Mouse (Mus musculus) thymus, adult 2 months (tissue): ENCODE data around the gene Chid1. TPM values are rescaled to one million over a fixed set of nuclear protein-coding genes. Genes with fewer than 3 reads are reported as not detected.

Source experiments
- DNase-seq: peaks from one replicate; pipeline ENCODE4 v3.0.0; 2021
- H3K27ac ChIP-seq: fragments of 200-500 bp; 2 replicates; pipeline ENCODE4 v1.5.1; 2012; ENCODE audit warnings: low read length, control low read depth; ENCODE audit not compliant: control insufficient read depth, insufficient read depth
- H3K27me3 ChIP-seq: fragments of 200-500 bp; 2 replicates; pipeline ENCODE4 v1.6.1; 2012; ENCODE audit warnings: mild to moderate bottlenecking, low read length, moderate library complexity, mixed read lengths; ENCODE audit not compliant: control insufficient read depth, insufficient read depth
- H3K36me3 ChIP-seq: fragments of 200-500 bp; 2 replicates; pipeline ENCODE4 v1.6.1; 2012; ENCODE audit warnings: mild to moderate bottlenecking, low read length, moderate library complexity; ENCODE audit not compliant: control insufficient read depth, insufficient read depth
- H3K4me1 ChIP-seq: fragments of 200-500 bp; replicated peaks from 2 replicates; pipeline ENCODE4 v1.6.1; 2012; ENCODE audit warnings: low read length; ENCODE audit not compliant: control insufficient read depth, insufficient read depth
- H3K4me3 ChIP-seq: fragments of 200-500 bp; 2 replicates; pipeline ENCODE4 v1.5.1; 2012; ENCODE audit warnings: mild to moderate bottlenecking, low read length, control low read depth, moderate library complexity; ENCODE audit not compliant: control insufficient read depth, insufficient read depth
- CTCF ChIP-seq: fragments of 200-500 bp; IDR thresholded peaks from 2 replicates; pipeline ENCODE4 v1.5.1; 2012; ENCODE audit warnings: mild to moderate bottlenecking, control low read depth, low read length, moderate library complexity, borderline replicate concordance; ENCODE audit not compliant: control insufficient read depth, poor library complexity, insufficient read depth; ENCODE audit errors: extremely low read depth
- POLR2A ChIP-seq: fragments of 200-500 bp; IDR thresholded peaks from 2 replicates; pipeline ENCODE4 v1.6.1; 2012; ENCODE audit warnings: mild to moderate bottlenecking, low read length, control low read depth, moderate library complexity; ENCODE audit not compliant: control insufficient read depth, poor library complexity, insufficient read depth; ENCODE audit errors: extremely low read depth
- WGBS: fragments of 180-500 bp; shearing (Covaris S2); methylation state at CpG from one replicate; pipeline ENCODE4 v1.1.7; 2018; 5-methylcytosine and 5-hydroxymethylcytosine counted together
- polyA plus RNA-seq: library from polyadenylated mRNA; depleted of rRNA; stranded (reverse); fragments of >200 nt; gene quantifications from 2 replicates; pipeline ENCODE4 v1.2.3, GENCODE M21; 2012

The Chid1 gene
- polyA plus RNA-seq, 1 experiment: 36.8 TPM

GRCm38 (mm10) chr7:141518926-141519325, 20.7 kb downstream of the Chid1 start:
- WGBS: 89% methylated on average over 3 of the region's 3 CpGs
- DNase-seq: no peak
- H3K27me3 ChIP-seq: no peaks in the 10 kb centered on the region
- TF ChIP-seq POLR2A (no peak), CTCF (no peak)
- no peak overlapping the region for H3K27ac ChIP-seq
- no peaks in the 10 kb centered on the region for H3K4me1 ChIP-seq
- H3K36me3 ChIP-seq: no peaks in the 10 kb centered on the region
- H3K4me3 ChIP-seq: no peak overlapping the region

GRCm38 (mm10) chr7:141518296-141518695, 21.4 kb downstream of the Chid1 start:
- no peak overlapping the region for H3K4me3 ChIP-seq
- H3K27ac ChIP-seq: no peak overlapping the region
- TF ChIP-seq POLR2A: no peak
- TF ChIP-seq CTCF: no peak
- DNase-seq: no peak
- no peaks in the 10 kb centered on the region for H3K36me3 ChIP-seq
- H3K27me3 ChIP-seq: no peaks in the 10 kb centered on the region
- 98% methylated on average over 5 of the region's 5 CpGs for WGBS
- no peaks in the 10 kb centered on the region for H3K4me1 ChIP-seq

GRCm38 (mm10) chr7:141517638-141518037, 22.0 kb downstream of the Chid1 start:
- Histone ChIP-seq H3K4me3 (no peak overlapping the region), H3K27ac (no peak overlapping the region), H3K4me1 (no peaks in the 10 kb centered on the region), H3K36me3 (no peaks in the 10 kb centered on the region), H3K27me3 (no peaks in the 10 kb centered on the region)
- DNase-seq: no peak
- WGBS: 94% methylated on average over 4 of the region's 4 CpGs
- TF ChIP-seq POLR2A: no peak
- no peak for TF ChIP-seq CTCF

- no peak for DNase-seq
- TF ChIP-seq POLR2A (no peak), CTCF (no peak)
- Histone ChIP-seq H3K27ac (no peak overlapping the region), H3K27me3 (no peaks in the 10 kb centered on the region), H3K36me3 (no peaks in the 10 kb centered on the region), H3K4me3 (no peak overlapping the region), H3K4me1 (no peaks in the 10 kb centered on the region)
- 93% methylated on average over 8 of the region's 8 CpGs for WGBS
Observed at GRCm38 (mm10) chr7:141510681-141511191, 28.9 kb downstream of the Chid1 start.

- no peak for DNase-seq
- TF ChIP-seq CTCF (no peak), POLR2A (no peak)
- Histone ChIP-seq H3K36me3 (no peaks in the 10 kb centered on the region), H3K27ac (no peak overlapping the region), H3K4me3 (no peak overlapping the region), H3K27me3 (no peaks in the 10 kb centered on the region), H3K4me1 (no peaks in the 10 kb centered on the region)
- 96% methylated on average over 5 of the region's 5 CpGs for WGBS
Observed at GRCm38 (mm10) chr7:141510196-141510595, 29.5 kb downstream of the Chid1 start.

GRCm38 (mm10) chr7:141508160-141508559, 31.5 kb downstream of the Chid1 start:
- Histone ChIP-seq H3K36me3 (no peaks in the 10 kb centered on the region), H3K4me1 (no peaks in the 10 kb centered on the region), H3K27ac (no peak overlapping the region), H3K27me3 (no peaks in the 10 kb centered on the region), H3K4me3 (no peak overlapping the region)
- no peak for DNase-seq
- TF ChIP-seq CTCF (no peak), POLR2A (no peak)

GRCm38 (mm10) chr7:141506278-141506677, 33.4 kb downstream of the Chid1 start:
- no peak overlapping the region for H3K27ac ChIP-seq
- H3K4me3 ChIP-seq: no peak overlapping the region
- H3K36me3 ChIP-seq: no peaks in the 10 kb centered on the region
- H3K27me3 ChIP-seq: no peaks in the 10 kb centered on the region
- no peak for DNase-seq
- TF ChIP-seq CTCF (no peak), POLR2A (no peak)
- no peaks in the 10 kb centered on the region for H3K4me1 ChIP-seq
- WGBS: 95% methylated on average over 2 of the region's 2 CpGs
